ENCODE assay signal across 8 mouse cellular contexts in the genomic region with DNA sequence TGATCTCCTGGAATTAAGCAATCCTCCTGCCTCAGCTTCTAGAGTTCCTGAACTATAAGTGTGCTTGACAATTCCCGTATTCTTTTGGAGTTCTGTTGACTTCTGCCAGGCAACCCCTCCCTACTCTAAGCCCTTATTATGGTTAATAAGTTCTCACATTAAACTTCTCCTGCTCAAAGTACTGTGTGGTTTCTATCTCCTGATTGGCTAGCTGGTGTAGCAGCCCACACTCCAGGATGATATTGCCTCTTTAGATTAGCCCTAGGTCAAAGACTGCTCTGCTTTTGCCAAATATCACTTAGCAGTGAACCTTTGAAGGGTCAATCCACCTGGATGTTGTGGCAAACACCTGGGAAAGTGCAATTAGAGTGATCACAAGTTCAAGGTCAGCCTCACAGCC. TPM values are rescaled to one million over a fixed set of nuclear protein-coding genes. Genes with fewer than 3 reads are reported as not detected.
A peak's percentile ranks its signal among the peaks of the same experiment; 100 is the strongest.
DNase-seq lines count a peak whose midpoint lies in the region; ATAC-seq and TF ChIP-seq lines count a peak whose summit lies in the region.
"Had no signal": no experiment of that assay in that cellular context is flagged by ENCODE, and none has a peak within 500 bp of the region (broad histone marks: within the 10 kb centered on the region; RNA-seq: fewer than 3 reads in every experiment).

No protein-coding gene starts in this region.

- H3K4me1 ChIP-seq in lung, embryonic 16.5 days (replicated peaks; ENCODE audit: control insufficient read depth, insufficient read depth, low read length), result peaks cover 4% of the 10 kb centered on the region; the same call in 1 of the 2 replicates
- H3K4me1 ChIP-seq in lung, adult 2 months (ENCODE audit: control insufficient read depth, insufficient read depth, low read length), result peaks cover 6% of the 10 kb centered on the region; the same call in 1 of the 2 replicates
- H3K4me1 ChIP-seq in hindbrain, postnatal 0 days (ENCODE audit: insufficient read depth, low read length), result no peaks in the 10 kb centered on the region
- H3K4me1 ChIP-seq in liver, embryonic 13.5 days (replicated peaks), result peaks cover 4% of the 10 kb centered on the region
- no peaks in the 10 kb centered on the region for H3K4me1 ChIP-seq in stomach, postnatal 0 days (replicated peaks; ENCODE audit: control insufficient read depth, insufficient read depth)

- peak overlapping the region; percentile 46 for H3K4me2 ChIP-seq in lung, embryonic 16.5 days (ENCODE audit: low read depth, low read length)
- peak overlapping the region; percentile 44 for H3K4me2 ChIP-seq in hindbrain, postnatal 0 days (ENCODE audit: low read depth, low read length)
- H3K4me2 ChIP-seq in liver, embryonic 13.5 days, result peak overlapping the region; percentile 46
- H3K4me2 ChIP-seq in stomach, postnatal 0 days (replicated peaks; ENCODE audit: low read depth), result peak overlapping the region; percentile 48; the same call in 1 of the 2 replicates

- H3K36me3 ChIP-seq in lung, embryonic 16.5 days (ENCODE audit: control insufficient read depth, insufficient read depth, low read length), result no peaks in the 10 kb centered on the region
- H3K36me3 ChIP-seq in hindbrain, postnatal 0 days (ENCODE audit: insufficient read depth, low read length), result no peaks in the 10 kb centered on the region
- H3K36me3 ChIP-seq in liver, embryonic 13.5 days, result no peaks in the 10 kb centered on the region
- H3K36me3 ChIP-seq in stomach, postnatal 0 days (ENCODE audit: control insufficient read depth, insufficient read depth, low read length), result no peaks in the 10 kb centered on the region

- TF ChIP-seq CTCF in lung, adult 2 months (IDR thresholded peaks at IDR 0.05; ENCODE audit: insufficient read depth, low read length), result no peak
- no peak for TF ChIP-seq CTCF in hindbrain, postnatal 0 days (IDR thresholded peaks at IDR 0.05; ENCODE audit: low read depth)
- no peak for TF ChIP-seq CTCF in stomach, postnatal 0 days (IDR thresholded peaks at IDR 0.05; ENCODE audit: low read depth)

- peak overlapping the region; percentile 33 for H3K4me3 ChIP-seq in lung, embryonic 16.5 days (ENCODE audit: low read length)
- no peak overlapping the region for H3K4me3 ChIP-seq in lung, adult 2 months (replicated peaks; ENCODE audit: extremely low read depth, low read depth, low read length)
- no peak overlapping the region for H3K4me3 ChIP-seq in hindbrain, postnatal 0 days (ENCODE audit: low read length)
- no peak overlapping the region for H3K4me3 ChIP-seq in liver, embryonic 13.5 days (replicated peaks)
- H3K4me3 ChIP-seq in stomach, postnatal 0 days (ENCODE audit: low read depth, low read length), result peak overlapping the region; percentile 20; the same call in 1 of the 2 replicates

- no peaks in the 10 kb centered on the region for H3K27me3 ChIP-seq in lung, embryonic 16.5 days (ENCODE audit: control insufficient read depth, insufficient read depth, low read depth, low read length)
- H3K27me3 ChIP-seq in hindbrain, postnatal 0 days (ENCODE audit: insufficient read depth, low read length), result no peaks in the 10 kb centered on the region
- H3K27me3 ChIP-seq in liver, embryonic 13.5 days, result peaks cover 28% of the 10 kb centered on the region
- H3K27me3 ChIP-seq in stomach, postnatal 0 days (ENCODE audit: control insufficient read depth, insufficient read depth, low read length), result no peaks in the 10 kb centered on the region

- DNase-seq in lung, adult 2 months, result no peak
- no peak for DNase-seq in hindbrain, postnatal 0 days (ENCODE audit: low spot score)
- no peak for DNase-seq in liver, embryonic 13.5 days
- DNase-seq in stomach, postnatal 0 days (ENCODE audit: low spot score), result no peak
- no peak for DNase-seq in retina, postnatal 1 day
- DNase-seq in embryo, embryonic 9.5 days (ENCODE audit: extremely low spot score), result no peak
- DNase-seq: cerebellum, adult 18-20 months had no signal

- H3K27ac ChIP-seq in lung, embryonic 16.5 days (ENCODE audit: low read length), result no peak overlapping the region
- H3K27ac ChIP-seq in hindbrain, postnatal 0 days, result no peak overlapping the region
- H3K27ac ChIP-seq in liver, embryonic 13.5 days, result no peak overlapping the region
- H3K27ac ChIP-seq in stomach, postnatal 0 days (replicated peaks), result no peak overlapping the region

- TF ChIP-seq POLR2A in lung, adult 2 months (IDR thresholded peaks at IDR 0.05; ENCODE audit: borderline replicate concordance, extremely low read depth, low read depth, low read length), result no peak

- ATAC-seq in lung, embryonic 16.5 days (ENCODE audit: low read depth), result peak; percentile 53
- no peak for ATAC-seq in hindbrain, postnatal 0 days
- no peak for ATAC-seq in liver, embryonic 13.5 days (ENCODE audit: low read depth)
- no peak for ATAC-seq in stomach, postnatal 0 days (ENCODE audit: low FRiP score, low TSS enrichment)

- TF ChIP-seq EP300 in stomach, postnatal 0 days (optimal IDR thresholded peaks at IDR 0.05), result no peak

- no peaks in the 10 kb centered on the region for H3K9me3 ChIP-seq in lung, embryonic 16.5 days (ENCODE audit: control insufficient read depth, low read length)
- H3K9me3 ChIP-seq in hindbrain, postnatal 0 days (ENCODE audit: low read length), result no peaks in the 10 kb centered on the region
- H3K9me3 ChIP-seq in liver, embryonic 13.5 days (replicated peaks), result no peaks in the 10 kb centered on the region
- no peaks in the 10 kb centered on the region for H3K9me3 ChIP-seq in stomach, postnatal 0 days (ENCODE audit: control insufficient read depth, low read length)

- H3K9ac ChIP-seq in lung, embryonic 16.5 days (ENCODE audit: low read length), result peak overlapping the region; percentile 46; the same call in 1 of the 2 replicates
- H3K9ac ChIP-seq in hindbrain, postnatal 0 days (replicated peaks; ENCODE audit: low read length), result no peak overlapping the region
- no peak overlapping the region for H3K9ac ChIP-seq in liver, embryonic 13.5 days
- H3K9ac ChIP-seq in stomach, postnatal 0 days (ENCODE audit: low read length), result peak overlapping the region; percentile 35; the same call in 1 of the 2 replicates

- 26% methylated on average over 1 of the region's 1 CpGs for WGBS in lung, embryonic 16.5 days
- 37% methylated on average over 1 of the region's 1 CpGs for WGBS in lung, adult 2 months
- 58% methylated on average over 1 of the region's 1 CpGs for WGBS in hindbrain, postnatal 0 days
- 43% methylated on average over 1 of the region's 1 CpGs for WGBS in liver, embryonic 13.5 days (ENCODE audit: insufficient replicate concordance)
- WGBS in stomach, postnatal 0 days, result 26% methylated on average over 1 of the region's 1 CpGs

RNA-seq across cellular contexts. Expression of a gene that starts 19.1 kb away (rescaled TPM):
- polyA plus RNA-seq in lung, embryonic 16.5 days (2015; fragmentation: Nextera tagmentation; extraction: Ambion mirVana), result 97.2 and 104 TPM in 2 replicates
- polyA plus RNA-seq in lung, adult 2 months (2012; rRNA removed), result 132 and 134 TPM in 2 replicates
- 3.9 and 5.9 TPM in 2 replicates for total RNA-seq in hindbrain, postnatal 0 days (2014; rRNA removed)
- polyA plus RNA-seq in hindbrain, postnatal 0 days (2015; fragmentation: Nextera tagmentation; extraction: Ambion mirVana), result 7.4 and 10.9 TPM in 2 replicates
- polyA plus RNA-seq in liver, embryonic 13.5 days (2015; fragmentation: Nextera tagmentation; extraction: Ambion mirVana), result 4.3 and 4.6 TPM in 2 replicates
- polyA plus RNA-seq in stomach, postnatal 0 days (2015; fragmentation: Nextera tagmentation; extraction: Ambion mirVana), result 34.8 and 36.6 TPM in 2 replicates

RNA-seq across cellular contexts. Expression of a gene that starts 22.7 kb away (rescaled TPM):
- 7.1 and 7.5 TPM in 2 replicates for polyA plus RNA-seq in lung, embryonic 16.5 days (2015; fragmentation: Nextera tagmentation; extraction: Ambion mirVana)
- 4.1 and 20.3 TPM in 2 replicates for polyA plus RNA-seq in lung, adult 2 months (2012; rRNA removed)
- total RNA-seq in hindbrain, postnatal 0 days (2014; rRNA removed), result 107 and 171 TPM in 2 replicates
- polyA plus RNA-seq in hindbrain, postnatal 0 days (2015; fragmentation: Nextera tagmentation; extraction: Ambion mirVana), result 57.0 and 61.4 TPM in 2 replicates
- 0.32 and 0.41 TPM in 2 replicates for polyA plus RNA-seq in liver, embryonic 13.5 days (2015; fragmentation: Nextera tagmentation; extraction: Ambion mirVana)
- 25.8 and 29.2 TPM in 2 replicates for polyA plus RNA-seq in stomach, postnatal 0 days (2015; fragmentation: Nextera tagmentation; extraction: Ambion mirVana)

RNA-seq across cellular contexts. Expression of a gene that starts 29.7 kb away (rescaled TPM):
- 65.7 and 66.7 TPM in 2 replicates for polyA plus RNA-seq in lung, embryonic 16.5 days (2015; fragmentation: Nextera tagmentation; extraction: Ambion mirVana)
- 228 and 297 TPM in 2 replicates for polyA plus RNA-seq in lung, adult 2 months (2012; rRNA removed)
- total RNA-seq in hindbrain, postnatal 0 days (2014; rRNA removed), result 30.1 and 30.8 TPM in 2 replicates
- 47.2 and 49.1 TPM in 2 replicates for polyA plus RNA-seq in hindbrain, postnatal 0 days (2015; fragmentation: Nextera tagmentation; extraction: Ambion mirVana)
- polyA plus RNA-seq in liver, embryonic 13.5 days (2015; fragmentation: Nextera tagmentation; extraction: Ambion mirVana), result 17.4 and 18.0 TPM in 2 replicates
- 107 and 113 TPM in 2 replicates for polyA plus RNA-seq in stomach, postnatal 0 days (2015; fragmentation: Nextera tagmentation; extraction: Ambion mirVana)

RNA-seq across cellular contexts. Expression of a gene that starts 37.8 kb away (rescaled TPM):
- polyA plus RNA-seq in lung, embryonic 16.5 days (2015; fragmentation: Nextera tagmentation; extraction: Ambion mirVana), result 19.8 and 24.7 TPM in 2 replicates
- 7.3 and 9.3 TPM in 2 replicates for polyA plus RNA-seq in lung, adult 2 months (2012; rRNA removed)
- total RNA-seq in hindbrain, postnatal 0 days (2014; rRNA removed), result 7.6 and 9.6 TPM in 2 replicates
- 3.5 and 4.2 TPM in 2 replicates for polyA plus RNA-seq in hindbrain, postnatal 0 days (2015; fragmentation: Nextera tagmentation; extraction: Ambion mirVana)
- polyA plus RNA-seq in liver, embryonic 13.5 days (2015; fragmentation: Nextera tagmentation; extraction: Ambion mirVana), result 1.0 and 1.2 TPM in 2 replicates
- polyA plus RNA-seq in stomach, postnatal 0 days (2015; fragmentation: Nextera tagmentation; extraction: Ambion mirVana), result 8.9 and 11.7 TPM in 2 replicates

RNA-seq across cellular contexts. Expression of a gene that starts 40.9 kb away (rescaled TPM):
- 135 and 138 TPM in 2 replicates for polyA plus RNA-seq in lung, embryonic 16.5 days (2015; fragmentation: Nextera tagmentation; extraction: Ambion mirVana)
- polyA plus RNA-seq in lung, adult 2 months (2012; rRNA removed), result 411 and 476 TPM in 2 replicates
- total RNA-seq in hindbrain, postnatal 0 days (2014; rRNA removed), result 295 and 347 TPM in 2 replicates
- 95.5 and 97.8 TPM in 2 replicates for polyA plus RNA-seq in hindbrain, postnatal 0 days (2015; fragmentation: Nextera tagmentation; extraction: Ambion mirVana)
- polyA plus RNA-seq in liver, embryonic 13.5 days (2015; fragmentation: Nextera tagmentation; extraction: Ambion mirVana), result 57.2 and 64.5 TPM in 2 replicates
- polyA plus RNA-seq in stomach, postnatal 0 days (2015; fragmentation: Nextera tagmentation; extraction: Ambion mirVana), result 140 and 152 TPM in 2 replicates

Comparison
In these comparisons a context has a peak if more than half of its experiments do, and no peak if none do; other contexts are left out.
1. H3K4me3 ChIP-seq: peak in lung, embryonic 16.5 days (single experiment) and stomach, postnatal 0 days (single experiment); none in lung, adult 2 months (single experiment), hindbrain, postnatal 0 days (single experiment) and liver, embryonic 13.5 days (single experiment).
2. H3K9ac ChIP-seq: peak in lung, embryonic 16.5 days (single experiment) and stomach, postnatal 0 days (single experiment); none in hindbrain, postnatal 0 days (single experiment) and liver, embryonic 13.5 days (single experiment).
3. Peak in every context shown above with its lines, with median percentiles within 50 percentile points of each other: H3K4me2 ChIP-seq.